Mouse (Mus musculus) 3134 (cell line): ENCODE data around the gene Esrra.

Source experiments
- DNase-seq: peaks from one replicate; pipeline ENCODE4 v3.0.0-alpha.2; 2011; ENCODE audit warnings: low spot score; ENCODE audit not compliant: insufficient read length; ENCODE audit errors: extremely low read depth

The Esrra gene

DNA sequence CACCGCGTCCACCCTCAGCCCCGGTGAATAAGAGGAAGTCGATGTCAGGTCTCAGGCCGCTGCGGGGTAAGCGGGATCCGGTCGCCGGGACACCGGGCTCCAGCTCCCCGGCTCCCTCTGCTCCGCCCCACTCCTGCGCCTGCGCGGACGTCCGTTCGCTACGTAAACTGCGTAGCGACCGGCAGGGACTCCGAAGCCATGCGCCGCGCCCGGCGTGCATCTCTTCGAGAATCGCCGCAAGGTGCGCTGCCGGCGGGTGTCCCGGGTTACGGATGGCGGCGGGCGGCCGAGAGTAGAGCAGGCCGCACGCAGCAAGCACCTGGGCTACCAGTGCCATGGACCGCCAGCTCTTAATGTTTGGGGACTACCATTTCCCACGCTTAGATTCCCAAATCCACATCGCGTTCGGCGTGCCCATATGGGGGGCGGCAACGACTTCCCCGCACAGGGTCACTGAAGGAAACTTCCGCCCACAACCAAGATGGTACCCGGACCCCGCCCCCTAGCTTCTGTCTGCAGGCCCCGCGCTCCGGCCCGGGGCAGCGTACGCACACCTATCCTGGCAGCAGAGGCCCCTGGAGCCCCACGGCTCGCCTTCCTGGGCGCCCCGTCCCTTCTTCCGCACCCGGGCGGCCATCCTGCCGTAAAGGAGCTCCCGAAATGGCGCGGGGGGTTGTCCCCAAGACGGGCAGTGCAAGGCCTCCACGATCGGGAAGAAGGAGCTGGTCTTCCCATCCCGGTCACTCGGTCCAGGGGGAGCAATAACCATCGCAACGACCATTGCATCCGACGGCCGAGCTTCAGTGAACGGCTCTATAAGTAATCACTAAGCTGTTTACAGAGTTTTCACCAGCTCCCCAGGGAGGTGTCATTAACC, 20.0 kb upstream of the Esrra start, which contains the start of gene Bad:
Gene Bad (plus strand): TSS at position 490 of the 877 bp plus-strand sequence.
- peak; percentile 90 for DNase-seq

DNA sequence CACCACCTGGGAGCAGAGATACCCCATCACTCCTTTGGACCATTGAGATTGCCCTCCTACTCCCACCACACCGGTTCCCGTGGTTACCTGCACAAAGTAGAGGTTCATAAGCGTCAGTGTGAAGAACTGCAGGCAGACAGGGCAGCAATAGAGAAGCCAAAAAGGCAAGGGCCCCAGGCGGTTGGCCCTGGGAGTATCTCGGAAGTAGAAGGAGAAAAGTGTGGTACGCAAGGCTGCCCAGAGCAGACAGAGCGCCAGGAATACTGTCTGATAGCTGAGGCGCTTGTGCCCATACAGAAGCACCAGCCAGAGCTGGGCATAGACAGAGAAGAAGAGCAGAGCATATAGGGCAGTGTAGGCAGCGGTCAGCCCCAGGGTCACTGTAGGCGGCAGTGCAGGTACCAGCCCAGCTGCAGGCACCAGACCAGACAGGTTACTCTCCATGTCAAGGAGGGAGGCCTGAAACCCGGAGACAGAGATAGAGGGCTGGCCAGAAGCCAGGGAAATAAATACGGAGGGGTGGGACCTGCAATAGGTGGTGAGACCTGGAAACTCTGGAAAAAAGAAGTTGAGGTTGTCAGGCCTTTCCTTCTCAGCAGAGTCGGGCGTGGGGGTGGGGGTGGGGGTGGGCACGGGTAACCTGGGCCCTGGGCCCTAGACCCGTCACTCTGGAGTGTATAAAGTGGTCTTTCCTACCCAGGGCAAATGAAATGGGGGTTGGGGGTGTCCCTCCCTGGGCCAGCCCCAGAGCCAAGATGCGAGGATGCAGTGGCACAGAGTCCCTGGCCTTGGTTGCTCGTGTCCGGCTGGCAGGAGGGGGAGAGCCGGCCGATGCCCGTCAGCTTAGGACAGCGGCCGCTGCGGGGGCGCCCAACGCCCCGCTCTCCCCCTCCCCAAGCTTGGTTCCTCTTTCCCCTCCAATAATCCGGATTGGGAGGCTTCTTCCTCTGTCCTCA, 19.1 kb upstream of the Esrra start:
- no peak for DNase-seq

GRCm38 (mm10) chr19:6939106-6940002, 17.7 kb upstream of the Esrra start:
- DNase-seq: no peak

GRCm38 (mm10) chr19:6937541-6938465, 16.2 kb upstream of the Esrra start:
- DNase-seq: no peak

DNA sequence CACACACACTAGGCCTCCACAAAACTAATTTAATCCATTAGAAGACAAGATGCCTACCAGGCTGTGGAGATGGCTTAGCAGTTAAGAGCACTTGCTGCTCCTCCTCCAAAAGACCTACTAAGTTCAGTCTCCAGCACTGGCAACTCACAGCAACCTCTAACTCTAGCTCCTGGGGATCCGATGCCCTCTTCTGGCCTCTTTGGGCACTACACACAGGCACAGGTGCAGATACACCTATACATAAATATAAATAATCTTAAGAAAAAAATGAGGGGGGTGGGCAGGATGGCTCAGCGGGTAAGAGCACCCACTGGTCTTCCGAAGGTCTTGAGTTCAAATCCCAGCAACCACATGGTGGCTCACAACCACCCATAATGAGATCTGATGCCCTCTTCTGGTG, 14.7 kb upstream of the Esrra start:
- DNase-seq: no peak

DNA sequence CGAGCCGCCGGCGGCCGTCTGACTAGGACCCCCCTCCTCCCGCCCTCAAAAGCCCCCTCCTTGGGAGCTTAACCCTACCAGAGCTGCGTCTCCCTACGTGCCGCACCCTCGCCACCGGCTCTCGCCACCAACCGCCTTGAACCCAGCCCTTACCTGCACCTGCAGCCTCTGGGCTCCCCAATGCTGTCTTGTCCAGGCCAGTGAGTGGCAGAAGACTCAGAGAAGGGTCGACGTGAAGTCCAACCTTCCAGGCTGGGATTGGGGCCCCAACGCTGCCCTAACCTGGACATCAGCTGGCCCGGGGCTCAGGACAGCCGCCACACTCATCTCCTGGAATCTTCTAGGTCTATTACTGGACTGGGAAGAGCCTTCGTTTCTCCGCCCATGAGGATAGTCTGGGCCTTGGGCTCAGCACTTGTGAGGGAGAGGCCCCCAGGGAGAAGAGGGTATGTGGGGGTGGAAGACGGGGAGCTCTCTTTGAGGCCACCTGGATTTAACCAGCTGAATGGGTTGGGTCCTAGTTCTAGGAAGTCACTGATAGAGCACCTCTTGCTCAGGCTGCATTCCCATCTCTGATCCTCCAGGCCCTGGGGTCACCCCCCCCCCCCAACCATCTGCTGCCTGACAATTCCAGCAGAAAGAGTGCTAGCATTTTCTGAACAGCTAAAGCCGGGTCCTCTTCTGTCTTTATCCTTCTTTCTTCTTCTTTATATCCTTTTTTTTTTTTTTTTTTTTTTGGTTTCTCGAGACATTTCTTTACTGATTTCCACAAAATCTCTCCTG, 12.8 kb upstream of the Esrra start, which contains the start of gene Kcnk4:
Gene Kcnk4 (minus strand): TSS at position 321 of the 783 bp plus-strand sequence.
- DNase-seq: no peak

DNA sequence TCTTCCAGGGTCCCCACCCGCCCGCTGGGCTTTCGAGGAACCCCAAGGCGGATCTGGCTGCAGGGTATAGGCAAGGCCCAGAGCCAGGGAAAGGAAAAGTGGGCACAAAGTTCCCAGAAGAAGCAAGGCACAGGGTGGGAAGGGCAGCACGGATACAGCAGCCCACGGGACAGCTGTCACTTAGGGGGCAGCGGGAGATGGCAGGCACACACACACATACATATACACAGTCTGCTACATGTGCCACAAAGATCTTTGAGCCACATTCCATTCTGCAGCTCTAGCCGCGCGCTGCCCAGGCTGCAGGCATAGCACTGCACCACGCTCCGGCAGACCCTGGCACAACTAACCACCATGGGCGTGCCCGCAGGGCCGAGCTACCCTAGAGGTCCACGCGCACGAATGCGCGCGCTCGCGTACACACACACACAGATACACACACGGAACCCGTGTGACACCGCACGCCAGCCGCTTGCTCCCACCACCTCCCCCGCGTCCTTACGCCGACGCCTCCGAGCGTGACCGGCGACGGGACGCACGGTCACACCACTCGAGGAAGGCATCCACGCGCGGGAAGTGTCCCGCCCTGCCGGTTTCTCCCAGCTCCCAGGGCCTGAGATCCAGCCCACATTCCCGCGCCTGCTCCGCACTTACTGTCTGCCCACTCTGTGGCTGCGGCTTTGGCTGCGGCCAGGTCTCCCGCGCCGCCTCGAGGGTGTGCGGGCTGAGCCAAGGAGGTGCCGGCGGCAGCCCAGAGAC, 12.0 kb upstream of the Esrra start:
- DNase-seq: no peak

- no peak for DNase-seq
Observed at GRCm38 (mm10) chr19:6933102-6933435, 11.5 kb upstream of the Esrra start.

DNA sequence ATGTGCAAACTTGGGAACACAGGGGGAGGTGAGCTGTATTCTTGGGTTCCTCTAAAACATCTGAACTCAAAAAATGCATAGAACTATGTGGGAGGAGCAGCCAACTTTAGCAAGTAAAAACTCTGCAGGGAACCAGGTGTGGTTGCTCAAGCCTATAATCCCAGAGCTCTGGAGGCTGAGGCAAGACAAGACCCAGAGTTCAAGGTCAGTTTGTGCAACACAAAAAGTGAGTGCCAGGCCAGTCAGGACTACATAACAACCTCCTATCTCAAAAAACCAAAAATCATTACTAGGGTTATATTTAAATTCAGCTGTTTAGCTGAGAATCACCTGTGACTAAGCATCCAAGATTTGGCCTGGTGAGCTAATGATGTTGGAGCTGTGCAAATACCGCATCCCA, 10.4 kb upstream of the Esrra start:
- DNase-seq: no peak

DNA sequence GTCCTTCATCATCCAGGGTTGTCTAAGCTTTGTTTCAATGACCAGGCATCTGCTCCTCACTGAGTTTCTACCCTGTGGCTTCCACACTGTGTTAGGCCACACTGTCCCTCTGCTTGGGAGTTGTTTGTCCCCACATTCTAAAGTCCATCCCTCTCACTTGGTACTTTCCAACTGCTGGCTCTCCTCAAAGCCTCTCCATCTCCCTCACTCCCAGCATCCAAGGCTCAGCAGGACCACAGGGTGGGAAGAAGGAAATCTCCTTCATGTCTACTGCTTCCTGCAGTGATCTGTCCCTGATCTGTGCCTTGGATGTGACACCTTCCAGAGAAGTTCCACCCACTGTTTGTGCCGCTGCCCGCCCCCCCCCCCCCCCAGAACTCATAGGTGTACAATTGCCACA, 9.4 kb upstream of the Esrra start:
- no peak for DNase-seq

DNA sequence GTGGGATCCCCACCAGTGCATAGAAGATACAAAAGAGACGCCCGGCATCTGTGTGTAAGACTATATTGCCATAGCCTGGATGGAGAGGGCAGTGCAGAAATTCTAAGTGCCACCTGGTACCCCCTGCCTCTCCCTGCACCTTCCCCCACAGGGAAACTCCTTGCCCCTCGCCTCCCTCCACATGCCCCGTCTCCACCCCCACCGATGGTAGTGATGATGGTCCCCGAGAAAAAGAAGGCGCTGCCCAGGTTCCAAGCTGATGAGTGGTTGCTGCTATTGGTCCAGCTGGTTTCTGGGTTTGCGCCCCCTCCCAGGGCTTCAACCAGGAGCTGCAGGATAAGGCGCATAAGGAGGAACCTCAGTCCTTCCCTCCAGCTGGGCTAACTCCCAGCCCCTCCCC, 6.5 kb upstream of the Esrra start:
- no peak for DNase-seq

GRCm38 (mm10) chr19:6926559-6927255, 5.1 kb upstream of the Esrra start:
- no peak for DNase-seq

DNA sequence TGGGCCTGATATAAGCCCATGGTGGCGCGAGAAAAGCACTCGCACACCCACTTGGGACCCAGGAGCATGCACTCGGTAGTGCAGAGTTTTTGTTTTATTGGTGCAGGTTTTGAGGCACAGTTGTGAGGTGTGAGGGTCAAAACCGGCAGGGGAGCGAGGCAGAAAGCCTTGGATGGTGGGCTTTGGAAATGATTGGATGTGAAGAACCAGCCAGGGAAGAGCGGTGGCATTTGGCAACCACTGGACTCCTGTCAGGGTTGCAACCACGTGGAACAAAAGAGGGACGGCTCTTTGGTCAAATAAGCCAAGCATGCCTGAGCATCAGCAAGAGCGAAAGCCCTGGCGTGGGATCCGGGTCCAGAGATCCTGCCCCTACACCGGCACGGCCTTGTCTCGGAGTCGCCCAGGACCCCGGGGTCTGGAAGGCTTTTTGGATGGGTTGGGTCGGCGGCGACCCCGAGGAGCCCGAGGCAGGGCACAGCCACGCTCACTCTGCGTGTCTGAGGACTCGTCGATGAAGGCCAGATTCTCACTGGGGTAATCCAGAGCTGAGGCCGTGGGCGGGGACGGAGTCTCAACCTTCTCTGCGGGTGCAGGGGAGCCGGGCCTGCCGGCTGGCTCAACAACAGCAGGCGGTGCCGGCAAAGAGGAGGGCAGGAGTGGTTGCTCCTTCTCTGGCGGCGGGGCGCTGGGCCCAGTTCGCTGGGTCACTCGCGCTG, 4.2 kb upstream of the Esrra start:
- no peak for DNase-seq

DNA sequence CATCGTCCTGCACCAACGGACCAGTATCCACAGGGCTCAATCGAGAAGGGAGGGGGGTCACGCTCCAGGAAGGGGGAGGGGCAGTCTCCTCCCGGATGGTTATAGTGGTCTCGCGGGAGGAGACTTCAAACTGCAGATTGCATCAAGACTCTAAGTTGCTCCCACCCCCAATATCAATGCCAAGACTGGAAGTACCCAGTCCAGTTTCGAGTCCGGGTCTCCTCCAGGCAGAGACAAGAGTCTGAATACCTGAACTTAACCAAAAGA, 3.6 kb upstream of the Esrra start, which contains the start of gene Catsperz:
Gene Catsperz (minus strand): TSS at position 74 of the 267 bp plus-strand sequence.
- no peak for DNase-seq

- DNase-seq: no peak
Observed at GRCm38 (mm10) chr19:6924461-6925306, 3.1 kb upstream of the Esrra start.
